7 mouse cellular contexts compared by ENCODE assay signal in the genomic region with DNA sequence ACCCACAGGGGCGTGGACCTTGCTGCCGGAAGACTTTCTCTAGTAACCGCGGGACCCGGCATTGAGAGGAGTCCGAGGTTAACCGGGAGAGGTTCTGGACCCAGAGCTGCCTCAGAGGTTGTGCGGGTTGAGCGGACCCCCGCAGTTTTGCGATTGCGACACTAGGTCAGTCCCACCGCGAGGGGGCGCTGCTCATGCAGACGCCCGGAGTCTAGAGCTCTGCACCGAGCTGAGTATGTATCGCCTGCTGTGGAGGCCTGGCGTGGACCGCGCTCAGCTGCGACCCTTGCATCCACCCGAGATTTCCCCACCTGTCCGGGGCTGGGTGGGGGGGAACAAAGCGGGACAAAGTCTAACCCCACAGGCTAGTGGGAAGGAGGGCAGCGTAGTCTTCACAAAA. TPM values are rescaled to one million over a fixed set of nuclear protein-coding genes. Genes with fewer than 3 reads are reported as not detected.
DNase-seq lines count a peak whose midpoint lies in the region; ATAC-seq and TF ChIP-seq lines count a peak whose summit lies in the region.

No protein-coding gene starts in this region.

- H3K9me3 ChIP-seq in intestine, embryonic 14.5 days (ENCODE audit: control insufficient read depth, low read length): no peaks in the 10 kb centered on the region
- H3K9me3 ChIP-seq in limb, embryonic 12.5 days: no peaks in the 10 kb centered on the region
- no peaks in the 10 kb centered on the region for H3K9me3 ChIP-seq in midbrain, embryonic 13.5 days

- no peak overlapping the region for H3K27ac ChIP-seq in intestine, embryonic 14.5 days (ENCODE audit: low read depth)
- no peak overlapping the region for H3K27ac ChIP-seq in limb, embryonic 12.5 days
- no peak overlapping the region for H3K27ac ChIP-seq in midbrain, embryonic 13.5 days
- no peak overlapping the region for H3K27ac ChIP-seq in spleen, adult 2 months (ENCODE audit: insufficient read depth, low read length)

- ATAC-seq in intestine, embryonic 14.5 days (replicated peaks; ENCODE audit: low FRiP score, low TSS enrichment, low read depth): peak; percentile 87
- ATAC-seq in limb, embryonic 12.5 days (ENCODE audit: insufficient number of reproducible peaks, insufficient read depth, low FRiP score, low TSS enrichment, low read depth): peak; percentile 89
- ATAC-seq in midbrain, embryonic 13.5 days: peak; percentile 88

- peak overlapping the region; percentile 38 for H3K4me3 ChIP-seq in intestine, embryonic 14.5 days (ENCODE audit: low read depth, low read length)
- H3K4me3 ChIP-seq in limb, embryonic 12.5 days (replicated peaks): peak overlapping the region; percentile 38
- peak overlapping the region; percentile 35 for H3K4me3 ChIP-seq in midbrain, embryonic 13.5 days (replicated peaks)
- no peak overlapping the region for H3K4me3 ChIP-seq in spleen, adult 2 months (ENCODE audit: extremely low read depth, insufficient read depth, insufficient read length)

- WGBS in intestine, embryonic 14.5 days: 2% methylated on average over 27 of the region's 27 CpGs
- WGBS in limb, embryonic 12.5 days: 4% methylated on average over 27 of the region's 27 CpGs
- 2% methylated on average over 27 of the region's 27 CpGs for WGBS in midbrain, embryonic 13.5 days
- 4% methylated on average over 27 of the region's 27 CpGs for WGBS in spleen, adult 2 months

- TF ChIP-seq POLR2A in spleen, adult 2 months (IDR thresholded peaks at IDR 0.05; ENCODE audit: low read depth, low read length): no peak

- peak overlapping the region; percentile 22; the same call in 1 of the 2 replicates for H3K9ac ChIP-seq in intestine, embryonic 14.5 days (ENCODE audit: low read length)
- H3K9ac ChIP-seq in limb, embryonic 12.5 days (replicated peaks): peak overlapping the region; percentile 54
- H3K9ac ChIP-seq in midbrain, embryonic 13.5 days (replicated peaks): peak overlapping the region; percentile 57

- DNase-seq in adrenal gland, postnatal 25 days: peak; percentile 72
- DNase-seq in embryo, embryonic 11.5 days (ENCODE audit: low read depth, low spot score): peak; percentile 80
- peak; percentile 66 to 78 for DNase-seq in gastrocnemius, postnatal 4 days (ENCODE audit: low spot score in 2 of 2)
- peak; percentile 89 for DNase-seq in intestine, embryonic 14.5 days (ENCODE audit: low spot score)
- DNase-seq in spleen, adult 2 months (ENCODE audit: low read depth in 1 of 2, low spot score in 2 of 2): peak in 1 of 2 experiments; percentile 43

- no peaks in the 10 kb centered on the region for H3K36me3 ChIP-seq in intestine, embryonic 14.5 days (ENCODE audit: control insufficient read depth, insufficient read depth, low read length)
- H3K36me3 ChIP-seq in limb, embryonic 12.5 days: no peaks in the 10 kb centered on the region
- H3K36me3 ChIP-seq in midbrain, embryonic 13.5 days: no peaks in the 10 kb centered on the region
- no peaks in the 10 kb centered on the region for H3K36me3 ChIP-seq in spleen, adult 2 months (ENCODE audit: control insufficient read depth, insufficient read depth, low read length)

- peak; percentile 86 for TF ChIP-seq CTCF in spleen, adult 2 months (IDR thresholded peaks at IDR 0.05; ENCODE audit: extremely low read depth, insufficient read depth, insufficient read length, insufficient replicate concordance)

- peaks cover 5% of the 10 kb centered on the region; the same call in 1 of the 2 replicates for H3K4me1 ChIP-seq in intestine, embryonic 14.5 days (replicated peaks; ENCODE audit: control insufficient read depth, insufficient read depth, low read length)
- H3K4me1 ChIP-seq in limb, embryonic 12.5 days (replicated peaks): peaks cover 2% of the 10 kb centered on the region; the same call in 1 of the 2 replicates
- H3K4me1 ChIP-seq in midbrain, embryonic 13.5 days (replicated peaks): peaks cover 15% of the 10 kb centered on the region
- H3K4me1 ChIP-seq in spleen, adult 2 months (ENCODE audit: control insufficient read depth, insufficient read depth, insufficient read length): no peaks in the 10 kb centered on the region

- H3K27me3 ChIP-seq in intestine, embryonic 14.5 days (replicated peaks; ENCODE audit: control insufficient read depth, insufficient read depth, low read length): peaks cover 9% of the 10 kb centered on the region; the same call in 1 of the 2 replicates
- H3K27me3 ChIP-seq in limb, embryonic 12.5 days: peaks cover 18% of the 10 kb centered on the region; the same call in 1 of the 2 replicates
- peaks cover 20% of the 10 kb centered on the region for H3K27me3 ChIP-seq in midbrain, embryonic 13.5 days
- peaks cover 3% of the 10 kb centered on the region for H3K27me3 ChIP-seq in spleen, adult 2 months (ENCODE audit: control insufficient read depth, insufficient read depth, low read length)

- peak overlapping the region; percentile 69 for H3K4me2 ChIP-seq in intestine, embryonic 14.5 days (ENCODE audit: low read length)
- peak overlapping the region; percentile 67 for H3K4me2 ChIP-seq in limb, embryonic 12.5 days
- peak overlapping the region; percentile 58 for H3K4me2 ChIP-seq in midbrain, embryonic 13.5 days (replicated peaks)

RNA-seq across cellular contexts. Expression of a gene that starts 22.4 kb away (rescaled TPM):
- total RNA-seq in adrenal gland, postnatal 25 days (2021): 3.6 and 5.9 TPM in 2 replicates
- total RNA-seq in gastrocnemius, postnatal 4 days (2021): 10 to 100 TPM; 19.0 to 26.8 TPM
- polyA plus RNA-seq in intestine, embryonic 14.5 days (2014; fragmentation: Nextera tagmentation; extraction: Ambion mirVana): 2.1 and 3.1 TPM in 2 replicates
- 2.6 and 3.4 TPM in 2 replicates for polyA plus RNA-seq in limb, embryonic 12.5 days (2016; fragmentation: Nextera tagmentation; extraction: Ambion mirVana)
- 0.30 and 0.77 TPM in 2 replicates for polyA plus RNA-seq in midbrain, embryonic 13.5 days (2015; fragmentation: Nextera tagmentation; extraction: Ambion mirVana)
- 13.1 and 15.8 TPM in 2 replicates for polyA plus RNA-seq in spleen, adult 2 months (2012; rRNA removed)

RNA-seq across cellular contexts. Expression of a gene that starts 23.2 kb away (rescaled TPM):
- total RNA-seq in adrenal gland, postnatal 25 days (2021): 0.76 and 1.6 TPM in 2 replicates
- 1 to 10 TPM; 3.2 to 3.5 TPM for total RNA-seq in gastrocnemius, postnatal 4 days (2021)
- polyA plus RNA-seq in intestine, embryonic 14.5 days (2014; fragmentation: Nextera tagmentation; extraction: Ambion mirVana): 0.04 and 0.11 TPM in 2 replicates
- 0.24 and 0.85 TPM in 2 replicates for polyA plus RNA-seq in limb, embryonic 12.5 days (2016; fragmentation: Nextera tagmentation; extraction: Ambion mirVana)
- not detected in 2 replicates for polyA plus RNA-seq in midbrain, embryonic 13.5 days (2015; fragmentation: Nextera tagmentation; extraction: Ambion mirVana)
- 0.21 and 0.23 TPM in 2 replicates for polyA plus RNA-seq in spleen, adult 2 months (2012; rRNA removed)

RNA-seq across cellular contexts. Expression of a gene that starts 29.8 kb away (rescaled TPM):
- total RNA-seq in adrenal gland, postnatal 25 days (2021): 88.7 and 108 TPM in 2 replicates
- total RNA-seq in gastrocnemius, postnatal 4 days (2021): 100 to 1,000 TPM; 169 to 187 TPM
- polyA plus RNA-seq in intestine, embryonic 14.5 days (2014; fragmentation: Nextera tagmentation; extraction: Ambion mirVana): 166 and 184 TPM in 2 replicates
- 152 and 154 TPM in 2 replicates for polyA plus RNA-seq in limb, embryonic 12.5 days (2016; fragmentation: Nextera tagmentation; extraction: Ambion mirVana)
- 39.7 and 43.2 TPM in 2 replicates for polyA plus RNA-seq in midbrain, embryonic 13.5 days (2015; fragmentation: Nextera tagmentation; extraction: Ambion mirVana)
- polyA plus RNA-seq in spleen, adult 2 months (2012; rRNA removed): 15.1 and 18.0 TPM in 2 replicates

RNA-seq across cellular contexts. Expression of a gene that starts 60.0 kb away (rescaled TPM):
- 27.2 and 33.0 TPM in 2 replicates for total RNA-seq in adrenal gland, postnatal 25 days (2021)
- total RNA-seq in gastrocnemius, postnatal 4 days (2021): 10 to 100 TPM; 17.0 to 18.9 TPM
- polyA plus RNA-seq in intestine, embryonic 14.5 days (2014; fragmentation: Nextera tagmentation; extraction: Ambion mirVana): 83.6 and 94.5 TPM in 2 replicates
- 73.8 and 77.2 TPM in 2 replicates for polyA plus RNA-seq in limb, embryonic 12.5 days (2016; fragmentation: Nextera tagmentation; extraction: Ambion mirVana)
- 6.2 and 8.7 TPM in 2 replicates for polyA plus RNA-seq in midbrain, embryonic 13.5 days (2015; fragmentation: Nextera tagmentation; extraction: Ambion mirVana)
- 13.5 and 15.1 TPM in 2 replicates for polyA plus RNA-seq in spleen, adult 2 months (2012; rRNA removed)
